Mouse (Mus musculus): ENCODE measurements at regions not wholly inside any gene's neighbourhood (a gene's known extent, or its start where the extent isn't known, plus 50 kb on each side); places are given as distances from the start of the nearest gene placed in this dataset.

DNA sequence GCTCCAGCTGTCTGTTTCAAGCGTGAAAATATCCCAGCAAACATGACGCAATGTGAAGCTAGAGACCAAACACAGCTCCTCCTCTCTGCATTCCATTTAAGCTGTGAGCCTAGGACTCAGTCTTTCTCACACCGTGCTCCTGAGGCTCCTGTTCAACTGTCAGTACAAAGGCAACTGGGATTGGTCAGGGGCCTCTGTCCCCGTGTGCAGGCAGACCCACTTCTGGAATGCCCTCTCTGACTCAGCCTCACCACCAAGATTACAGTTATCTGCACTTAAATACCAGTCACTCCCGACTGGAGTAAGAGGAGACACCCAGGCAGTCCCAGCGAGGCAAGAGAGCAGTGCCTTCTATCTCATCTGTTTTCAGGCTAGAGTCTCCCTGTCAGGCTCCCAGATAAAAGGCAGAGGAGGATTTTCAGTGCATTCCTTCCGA, 112.8 kb downstream of the Tbx18 start:
- DNase-seq (ENCODE audit: low read depth in 3 of 3, low spot score in 3 of 3), result no peak
- Histone ChIP-seq H3K9me3 (ENCODE audit: control insufficient read depth, low read length) (no peaks in the 10 kb centered on the region), H3K27ac (no peak overlapping the region), H3K4me1 (replicated peaks; ENCODE audit: control insufficient read depth in 2 of 2, insufficient read depth in 2 of 2, low read length in 1 of 2) (no peaks in the 10 kb centered on the region), H3K4me2 (ENCODE audit: low read depth) (no peak overlapping the region), H3K9ac (replicated peaks) (no peak overlapping the region), H3K36me3 (replicated peaks; ENCODE audit: control insufficient read depth, insufficient read depth, low read depth) (no peaks in the 10 kb centered on the region), H3K4me3 (ENCODE audit: insufficient read depth in 1 of 2, low read depth in 2 of 2, low read length in 2 of 2) (no peak overlapping the region), H3K27me3 (ENCODE audit: control insufficient read depth, insufficient read depth, low read length) (no peaks in the 10 kb centered on the region)
- ATAC-seq (ENCODE audit: insufficient read depth), result no peak
- 43% methylated on average over 7 of the region's 7 CpGs for WGBS (ENCODE audit: insufficient replicate concordance)
- TF ChIP-seq EP300 (IDR thresholded peaks at IDR 0.05; ENCODE audit: low read depth), result no peak
- no peak for TF ChIP-seq CTCF (IDR thresholded peaks at IDR 0.05; ENCODE audit: low read depth)

DNA sequence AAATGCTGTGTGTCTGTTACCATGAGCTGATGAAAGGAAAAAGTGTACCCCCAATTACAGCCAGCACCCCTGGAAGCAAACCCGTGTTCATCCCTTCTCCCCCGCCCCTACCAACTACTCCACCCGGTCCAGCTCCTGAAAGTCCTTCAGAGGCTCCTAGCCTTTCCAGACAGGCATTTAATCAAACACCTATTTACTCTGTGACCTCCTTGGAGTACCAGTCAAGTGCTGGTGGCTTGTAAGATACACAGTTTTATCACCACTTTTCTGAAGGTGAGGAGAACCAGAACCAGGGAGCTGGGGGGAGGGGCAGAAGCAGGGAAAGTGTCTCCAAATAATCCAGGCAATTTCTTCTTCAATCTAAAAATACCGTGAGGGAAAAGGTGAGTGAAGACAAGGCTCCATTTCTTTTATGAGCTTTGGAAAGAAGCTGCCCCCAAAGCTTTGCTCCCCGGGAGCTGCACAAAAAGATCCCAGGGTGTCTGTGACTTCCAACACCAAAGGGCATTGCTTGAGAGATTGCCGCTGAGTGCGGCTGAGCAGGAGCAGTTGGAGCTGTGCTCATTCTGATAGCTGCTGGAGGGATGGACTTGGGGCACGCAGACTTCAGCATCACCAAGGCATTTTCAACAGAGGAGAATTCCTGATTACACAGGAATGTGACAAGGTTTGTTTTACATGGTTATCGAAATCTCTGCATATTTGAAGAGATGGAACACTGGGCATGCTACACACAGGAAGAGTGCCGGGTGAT, 123.0 kb downstream of the Tbx18 start:
- Histone ChIP-seq H3K27ac (no peak overlapping the region), H3K4me3 (ENCODE audit: insufficient read depth in 1 of 2, low read depth in 2 of 2, low read length in 2 of 2) (no peak overlapping the region), H3K36me3 (replicated peaks; ENCODE audit: control insufficient read depth, insufficient read depth, low read depth) (no peaks in the 10 kb centered on the region), H3K9me3 (ENCODE audit: control insufficient read depth, low read length) (no peaks in the 10 kb centered on the region), H3K4me2 (ENCODE audit: low read depth) (no peak overlapping the region), H3K27me3 (ENCODE audit: control insufficient read depth, insufficient read depth, low read length) (no peaks in the 10 kb centered on the region), H3K4me1 (replicated peaks; ENCODE audit: control insufficient read depth in 2 of 2, insufficient read depth in 2 of 2, low read length in 1 of 2) (no peaks in the 10 kb centered on the region), H3K9ac (replicated peaks) (no peak overlapping the region)
- ATAC-seq (ENCODE audit: insufficient read depth) (no peak), DNase-seq (ENCODE audit: low read depth in 3 of 3, low spot score in 3 of 3) (no peak)
- WGBS (ENCODE audit: insufficient replicate concordance), result 48% methylated on average over 10 of the region's 10 CpGs
- TF ChIP-seq EP300 (IDR thresholded peaks at IDR 0.05; ENCODE audit: low read depth), result no peak
- TF ChIP-seq CTCF (IDR thresholded peaks at IDR 0.05; ENCODE audit: low read depth), result no peak

GRCm38 (mm10) chr9:87575591-87575990, 155.5 kb downstream of the Tbx18 start:
- Histone ChIP-seq H3K4me1 (replicated peaks; ENCODE audit: control insufficient read depth in 2 of 2, insufficient read depth in 2 of 2, low read length in 1 of 2) (no peaks in the 10 kb centered on the region), H3K9ac (replicated peaks) (no peak overlapping the region), H3K4me2 (ENCODE audit: low read depth) (no peak overlapping the region), H3K9me3 (ENCODE audit: control insufficient read depth, low read length) (no peaks in the 10 kb centered on the region), H3K36me3 (replicated peaks; ENCODE audit: control insufficient read depth, insufficient read depth, low read depth) (no peaks in the 10 kb centered on the region), H3K27ac (no peak overlapping the region), H3K4me3 (ENCODE audit: insufficient read depth in 1 of 2, low read depth in 2 of 2, low read length in 2 of 2) (no peak overlapping the region), H3K27me3 (ENCODE audit: control insufficient read depth, insufficient read depth, low read length) (no peaks in the 10 kb centered on the region)
- DNase-seq (ENCODE audit: low read depth in 3 of 3, low spot score in 3 of 3) (no peak), ATAC-seq (ENCODE audit: insufficient read depth) (no peak)
- WGBS (ENCODE audit: insufficient replicate concordance), result 35% methylated on average over 2 of the region's 2 CpGs
- TF ChIP-seq CTCF (IDR thresholded peaks at IDR 0.05; ENCODE audit: low read depth) (no peak), EP300 (IDR thresholded peaks at IDR 0.05; ENCODE audit: low read depth) (no peak)

- no peak for DNase-seq (ENCODE audit: low read depth in 3 of 3, low spot score in 3 of 3)
- 35% methylated on average over 2 of the region's 2 CpGs for WGBS (ENCODE audit: insufficient replicate concordance)
These were observed 156.7 kb downstream of the Tbx18 start for GRCm38 (mm10) chr9:87574250-87574864.

GRCm38 (mm10) chr9:87563244-87563643, 167.8 kb downstream of the Tbx18 start:
- no peaks in the 10 kb centered on the region for H3K9me3 ChIP-seq (ENCODE audit: control insufficient read depth, low read length)
- no peak overlapping the region for H3K4me2 ChIP-seq (ENCODE audit: low read depth)
- WGBS (ENCODE audit: insufficient replicate concordance), result 46% methylated on average over 3 of the region's 3 CpGs
- no peak overlapping the region for H3K9ac ChIP-seq (replicated peaks)
- no peaks in the 10 kb centered on the region for H3K36me3 ChIP-seq (replicated peaks; ENCODE audit: control insufficient read depth, insufficient read depth, low read depth)
- H3K4me3 ChIP-seq (ENCODE audit: insufficient read depth in 1 of 2, low read depth in 2 of 2, low read length in 2 of 2), result no peak overlapping the region
- DNase-seq (ENCODE audit: low read depth in 3 of 3, low spot score in 3 of 3), result no peak
- H3K27ac ChIP-seq, result no peak overlapping the region
- no peak for ATAC-seq (ENCODE audit: insufficient read depth)
- TF ChIP-seq CTCF (IDR thresholded peaks at IDR 0.05; ENCODE audit: low read depth) (no peak), EP300 (IDR thresholded peaks at IDR 0.05; ENCODE audit: low read depth) (no peak)
- no peaks in the 10 kb centered on the region for H3K4me1 ChIP-seq (replicated peaks; ENCODE audit: control insufficient read depth in 2 of 2, insufficient read depth in 2 of 2, low read length in 1 of 2)
- H3K27me3 ChIP-seq (ENCODE audit: control insufficient read depth, insufficient read depth, low read length), result no peaks in the 10 kb centered on the region

More at GRCm38 (mm10) chr9:87574250-87574864, 156.7 kb downstream of the Tbx18 start:
- no peaks in the 10 kb centered on the region for H3K4me1 ChIP-seq (replicated peaks; ENCODE audit: control insufficient read depth in 2 of 2, insufficient read depth in 2 of 2, low read length in 1 of 2)
- TF ChIP-seq CTCF (IDR thresholded peaks at IDR 0.05; ENCODE audit: low read depth) (no peak), EP300 (IDR thresholded peaks at IDR 0.05; ENCODE audit: low read depth) (no peak)
- H3K9me3 ChIP-seq (ENCODE audit: control insufficient read depth, low read length), result no peaks in the 10 kb centered on the region
- H3K4me2 ChIP-seq (ENCODE audit: low read depth), result no peak overlapping the region
- no peak for ATAC-seq (ENCODE audit: insufficient read depth)
- H3K4me3 ChIP-seq (ENCODE audit: insufficient read depth in 1 of 2, low read depth in 2 of 2, low read length in 2 of 2), result no peak overlapping the region
- H3K36me3 ChIP-seq (replicated peaks; ENCODE audit: control insufficient read depth, insufficient read depth, low read depth), result no peaks in the 10 kb centered on the region
- H3K27ac ChIP-seq, result no peak overlapping the region
- H3K27me3 ChIP-seq (ENCODE audit: control insufficient read depth, insufficient read depth, low read length), result no peaks in the 10 kb centered on the region
- H3K9ac ChIP-seq (replicated peaks), result no peak overlapping the region

Measured in liver, embryonic 14.5 days (tissue).